Mouse (Mus musculus) ZHBTc4 (cell line): Measurements from ENCODE around the gene Tmem114.

Experiments
- DNase-seq: peaks from one replicate; pipeline ENCODE4 v3.0.0-alpha.2; 2011; ENCODE audit warnings: low read depth, low spot score

The Tmem114 gene

DNA sequence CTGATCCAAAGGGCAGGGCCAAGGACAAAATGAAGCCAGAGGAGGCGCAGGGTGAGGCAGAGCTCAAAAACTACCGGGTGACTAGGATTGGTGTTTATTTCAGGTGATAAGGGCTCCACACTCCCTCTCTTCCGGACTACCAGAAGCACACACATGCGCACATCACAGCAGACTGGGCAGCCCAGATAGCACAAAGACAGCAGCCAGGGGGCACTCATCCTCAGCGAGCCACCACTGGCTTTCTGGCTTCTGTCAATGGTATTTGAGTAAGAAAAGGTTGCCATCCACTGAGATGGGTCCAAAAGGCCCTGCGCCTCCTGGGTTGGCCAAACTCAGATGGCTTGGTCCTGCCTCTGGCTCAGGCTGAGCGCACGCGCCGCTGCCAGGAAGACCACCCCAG lies 15.7 kb downstream of the Tmem114 start:
- peak; percentile 76 for DNase-seq

DNA sequence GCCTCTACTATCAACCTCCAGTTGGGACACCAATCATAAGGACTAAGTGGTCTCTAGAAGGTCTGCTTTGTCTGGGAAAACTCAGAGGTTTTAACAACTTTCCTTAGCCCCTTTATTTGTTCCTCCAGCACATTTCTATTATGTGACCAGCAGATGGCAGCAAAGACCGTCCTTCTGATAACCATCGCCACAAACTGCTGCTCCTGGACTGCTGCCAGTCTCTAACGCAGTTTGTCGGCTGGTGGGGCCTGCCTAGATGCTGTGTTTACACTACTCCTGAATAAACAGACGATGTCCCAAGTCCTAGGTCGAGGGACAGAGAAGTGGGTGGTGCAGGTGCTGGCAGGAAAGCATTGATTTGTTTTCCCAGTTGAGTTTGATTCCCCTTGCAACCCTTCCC lies 18.2 kb downstream of the Tmem114 start:
- DNase-seq = peak; percentile 81

DNA sequence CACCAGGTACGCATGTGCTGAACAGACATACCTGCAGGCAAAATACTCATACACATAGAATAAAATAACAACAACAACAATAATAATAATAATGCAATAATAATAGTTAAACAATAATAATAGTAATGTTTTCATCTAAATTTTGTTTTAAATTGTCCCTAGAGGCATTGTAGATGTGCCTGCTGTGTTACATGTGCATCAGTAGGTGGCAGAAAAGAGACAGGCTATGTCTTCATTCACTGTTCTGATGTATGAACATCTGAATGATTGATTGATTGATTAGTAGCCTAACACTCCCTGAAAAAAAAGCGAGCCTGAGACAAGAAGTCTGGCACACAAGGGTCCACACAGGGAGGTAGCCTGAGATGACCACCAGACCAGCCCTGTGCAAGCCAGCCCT lies 22.3 kb downstream of the Tmem114 start:
- no peak for DNase-seq

DNA sequence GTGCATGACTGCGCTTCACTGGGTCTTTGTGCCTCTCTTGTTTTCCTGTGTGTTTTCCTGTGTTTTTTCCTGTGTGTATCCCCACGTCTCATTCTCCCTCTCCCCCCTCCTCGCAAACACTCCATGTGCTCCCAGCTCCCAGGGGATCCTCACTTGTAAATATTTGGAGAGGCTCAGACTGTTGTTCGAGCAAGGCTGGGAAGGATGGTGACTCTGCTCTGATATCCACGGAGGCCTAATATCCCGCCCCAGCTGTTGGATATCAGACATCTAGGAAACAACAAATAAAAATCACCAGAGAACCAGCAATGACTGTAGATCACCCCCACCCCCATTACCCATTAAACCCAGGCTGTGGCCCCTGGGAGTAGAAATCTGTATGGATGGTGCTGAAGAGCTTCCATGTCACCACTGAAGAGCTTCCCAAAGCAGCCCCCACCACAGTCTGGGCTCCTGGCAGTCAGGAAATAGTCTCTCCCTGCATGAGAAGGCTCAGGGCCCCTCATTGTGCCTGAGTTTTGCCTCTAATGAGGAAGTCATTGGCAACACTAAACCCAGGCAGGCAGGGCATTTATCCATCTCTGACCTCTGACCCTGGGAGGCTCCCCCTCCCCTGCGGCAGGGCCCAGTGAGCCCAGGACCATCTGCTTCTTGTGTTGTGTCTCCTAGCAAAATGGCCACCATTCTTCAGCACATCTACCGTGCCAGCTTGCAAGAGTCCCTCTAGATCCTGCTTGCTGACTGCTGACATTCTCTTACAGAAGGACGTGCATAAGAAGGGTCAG lies 23.6 kb downstream of the Tmem114 start:
- no peak for DNase-seq

DNA sequence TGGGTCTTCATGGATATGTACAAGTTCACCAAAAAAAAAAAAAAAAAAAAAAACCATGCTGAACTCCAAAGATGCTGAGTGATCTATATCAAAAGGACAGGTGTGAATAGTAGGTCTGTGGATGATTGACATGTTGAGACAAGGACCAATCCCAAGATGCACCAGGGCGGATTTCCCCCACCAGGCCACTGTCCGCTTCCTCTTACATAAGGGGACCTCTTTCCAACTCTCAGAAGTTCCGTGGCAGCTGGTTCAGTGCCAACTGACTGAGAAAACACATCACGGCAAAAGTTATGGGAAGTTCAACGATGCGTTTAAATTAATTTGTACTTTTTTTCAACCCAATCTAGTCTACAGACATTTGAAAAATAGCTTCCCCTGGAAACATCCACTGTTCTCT lies 25.1 kb downstream of the Tmem114 start:
- DNase-seq = no peak

DNA sequence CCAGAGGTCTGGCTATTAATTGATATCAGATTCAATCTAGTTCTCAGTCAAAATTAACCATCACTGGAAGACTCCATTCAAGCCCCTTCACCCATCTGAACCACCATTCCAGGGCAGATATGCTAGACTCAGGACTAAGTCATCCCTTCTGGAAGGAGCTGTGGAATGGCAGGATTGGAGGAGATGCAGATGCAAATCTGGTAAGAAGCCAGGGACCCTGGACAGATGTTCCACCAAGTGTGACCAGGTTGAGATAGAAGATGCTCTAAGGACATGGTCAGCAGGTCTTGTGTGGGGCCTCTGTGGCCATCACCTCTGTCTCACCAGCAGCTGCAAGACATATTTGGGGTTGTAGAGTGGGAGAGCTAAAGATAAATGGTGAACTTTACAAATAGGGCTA lies 30.0 kb downstream of the Tmem114 start:
- no peak for DNase-seq

DNA sequence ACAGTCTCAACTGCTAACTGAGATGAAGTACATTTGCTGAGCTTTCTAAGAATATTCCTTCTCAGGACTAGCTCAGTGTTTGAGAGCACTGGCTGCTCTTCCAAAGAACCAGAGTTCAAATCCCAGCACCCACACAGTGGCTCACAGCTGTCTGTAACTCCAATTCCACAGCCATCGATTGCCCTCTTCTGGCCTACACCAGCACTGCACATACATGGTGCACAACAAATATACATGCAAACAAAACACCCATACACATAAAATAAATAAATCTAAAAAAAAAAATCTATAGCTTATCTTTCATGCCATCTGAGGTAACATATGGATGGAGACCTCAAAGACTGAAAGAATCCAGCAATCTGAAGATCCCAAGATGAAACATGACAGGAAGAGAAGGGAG lies 36.4 kb downstream of the Tmem114 start:
- DNase-seq = peak; percentile 19

DNA sequence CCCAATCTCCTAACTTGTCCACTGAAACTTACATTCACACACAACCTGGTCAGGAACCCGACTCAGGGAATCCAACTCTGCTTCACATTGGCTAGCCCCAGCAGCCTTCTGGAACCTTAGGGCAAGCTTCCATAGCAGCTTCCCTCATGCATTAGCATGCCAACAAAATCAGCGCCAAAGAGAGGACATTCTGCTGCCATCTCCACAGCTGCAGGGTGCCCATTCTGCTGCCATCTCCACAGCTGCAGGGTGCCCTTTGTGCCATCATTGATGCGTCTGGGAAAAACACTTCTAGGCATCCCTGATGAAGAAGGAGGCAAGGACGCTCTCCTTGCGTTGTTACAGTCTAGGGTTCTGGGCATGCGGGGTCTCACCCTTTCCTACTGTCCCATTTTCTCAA lies 38.5 kb downstream of the Tmem114 start:
- no peak for DNase-seq

DNA sequence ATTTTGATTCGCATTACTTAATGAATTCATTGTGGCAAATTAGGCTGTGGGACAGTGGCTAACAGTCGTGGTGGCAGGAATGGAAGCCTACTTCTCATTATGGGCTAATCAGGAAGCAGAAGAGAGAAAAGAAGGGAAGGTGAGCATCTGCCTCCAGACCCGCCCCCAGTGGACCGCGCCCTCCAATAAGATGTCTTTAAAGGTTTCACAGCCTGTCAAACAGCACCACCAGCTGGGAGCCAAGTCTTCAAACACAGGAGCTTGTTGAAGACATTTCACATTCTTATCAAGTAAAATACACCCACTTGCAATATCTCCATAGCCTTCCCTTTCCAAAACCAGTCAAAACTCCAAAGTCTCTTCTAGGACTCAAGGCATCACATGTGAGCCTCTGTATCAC lies 39.3 kb downstream of the Tmem114 start:
- peak; percentile 12 for DNase-seq

DNA sequence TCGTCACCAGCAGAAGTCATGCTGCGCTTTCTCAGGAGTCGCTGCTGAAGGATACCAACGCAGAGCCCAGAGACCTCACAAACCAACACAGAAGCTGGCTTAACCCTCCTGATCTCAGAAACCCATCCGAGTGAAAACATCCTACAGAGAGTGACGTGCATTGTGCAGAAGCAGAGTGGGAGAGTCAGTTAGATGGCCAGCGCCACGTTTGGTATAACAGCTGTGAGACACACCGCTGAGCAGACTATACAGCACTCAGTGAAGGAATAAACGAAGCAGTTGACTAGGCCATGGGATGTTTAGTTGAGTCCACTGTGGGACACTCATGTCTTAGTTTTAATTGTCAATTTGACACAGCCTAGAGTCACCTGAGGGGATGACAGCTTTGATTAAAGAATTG lies 40.2 kb downstream of the Tmem114 start:
- no peak for DNase-seq

DNA sequence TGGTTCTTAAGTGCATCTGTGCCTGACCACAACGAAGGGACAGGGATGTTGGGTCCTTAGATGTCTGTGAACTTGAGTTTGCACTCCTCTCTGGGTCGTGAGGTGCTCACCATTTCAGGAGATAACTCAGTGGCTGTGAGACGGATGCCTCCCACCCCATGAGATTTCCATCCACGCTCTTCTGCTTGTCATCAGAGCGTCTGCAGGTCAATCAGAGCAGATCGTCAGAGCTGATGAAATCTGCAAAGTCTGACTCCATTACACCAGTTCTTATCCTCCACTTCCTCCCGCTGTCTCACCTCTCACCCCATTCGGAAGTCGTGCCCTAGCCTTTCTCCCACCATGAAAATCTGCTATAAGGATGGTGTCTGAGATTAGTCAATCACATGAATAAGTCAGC lies 41.5 kb downstream of the Tmem114 start:
- no peak for DNase-seq

DNA sequence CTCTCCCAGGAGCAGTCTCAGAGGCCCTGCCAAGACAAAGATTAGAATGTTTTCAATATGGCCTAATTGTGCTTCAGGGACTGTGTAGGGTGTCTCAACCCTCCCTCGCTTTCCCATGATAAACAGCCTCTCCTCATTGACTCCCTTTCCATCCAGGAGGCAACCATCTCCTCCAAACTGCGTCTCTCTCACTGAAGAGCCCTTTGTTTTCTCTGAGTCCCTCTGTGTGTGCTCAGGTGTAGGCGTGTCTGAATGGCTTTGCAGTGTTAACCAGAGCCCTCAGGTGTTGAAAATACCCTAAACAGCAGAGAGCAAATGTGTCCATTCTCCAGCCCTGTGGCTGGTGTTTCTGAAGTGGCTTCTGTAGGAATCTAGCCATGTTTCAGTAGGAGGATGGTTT lies 61.9 kb downstream of the Tmem114 start:
- DNase-seq = no peak
